Mouse (Mus musculus): ENCODE results near the gene Slc7a9.

The Slc7a9 gene

GRCm38 (mm10) chr7:35447996-35448846, at the start of gene Slc7a9:
Slc7a9 (plus strand) TSS chr7:35448796.
- no peak for DNase-seq (ENCODE audit: low read depth, low spot score)

- DNase-seq (ENCODE audit: low read depth, low spot score): no peak
Measured at GRCm38 (mm10) chr7:35401169-35401568, 47.4 kb upstream of the Slc7a9 start.

- peak; percentile 6 for DNase-seq (ENCODE audit: low read depth, low spot score)
Measured at GRCm38 (mm10) chr7:35415226-35415625, 33.4 kb upstream of the Slc7a9 start.

- no peak for DNase-seq (ENCODE audit: low read depth, low spot score)
Measured at GRCm38 (mm10) chr7:35415801-35416653, 32.6 kb upstream of the Slc7a9 start.

GRCm38 (mm10) chr7:35416654-35416948, 32.0 kb upstream of the Slc7a9 start:
- no peak for DNase-seq (ENCODE audit: low read depth, low spot score)

- DNase-seq (ENCODE audit: low read depth, low spot score): no peak
Measured at GRCm38 (mm10) chr7:35423071-35423470, 25.5 kb upstream of the Slc7a9 start.

GRCm38 (mm10) chr7:35428146-35428545, 20.4 kb upstream of the Slc7a9 start:
- no peak for DNase-seq (ENCODE audit: low read depth, low spot score)

- no peak for DNase-seq (ENCODE audit: low read depth, low spot score)
Measured at GRCm38 (mm10) chr7:35435266-35435665, 13.3 kb upstream of the Slc7a9 start.

- DNase-seq (ENCODE audit: low read depth, low spot score): no peak
Measured at GRCm38 (mm10) chr7:35447501-35447900, 1.1 kb upstream of the Slc7a9 start.

GRCm38 (mm10) chr7:35448867-35449266, 271 bp downstream of the Slc7a9 start:
- no peak for DNase-seq (ENCODE audit: low read depth, low spot score)

- no peak for DNase-seq (ENCODE audit: low read depth, low spot score)
Measured at GRCm38 (mm10) chr7:35456091-35456814, 7.7 kb downstream of the Slc7a9 start.

GRCm38 (mm10) chr7:35460971-35461370, 12.4 kb downstream of the Slc7a9 start:
- no peak for DNase-seq (ENCODE audit: low read depth, low spot score)

GRCm38 (mm10) chr7:35465027-35465426, 16.4 kb downstream of the Slc7a9 start:
- no peak for DNase-seq (ENCODE audit: low read depth, low spot score)

GRCm38 (mm10) chr7:35467856-35468255, 19.3 kb downstream of the Slc7a9 start:
- DNase-seq (ENCODE audit: low read depth, low spot score): no peak

- DNase-seq (ENCODE audit: low read depth, low spot score): no peak
Measured at GRCm38 (mm10) chr7:35470794-35471193, 22.2 kb downstream of the Slc7a9 start.

GRCm38 (mm10) chr7:35476457-35476856, 27.9 kb downstream of the Slc7a9 start:
- DNase-seq (ENCODE audit: low read depth, low spot score): no peak

GRCm38 (mm10) chr7:35485126-35485525, 36.5 kb downstream of the Slc7a9 start:
- DNase-seq (ENCODE audit: low read depth, low spot score): no peak

- DNase-seq (ENCODE audit: low read depth, low spot score): no peak
Measured at GRCm38 (mm10) chr7:35486553-35486952, 38.0 kb downstream of the Slc7a9 start.

- DNase-seq (ENCODE audit: low read depth, low spot score): no peak
Measured at GRCm38 (mm10) chr7:35490186-35490585, 41.6 kb downstream of the Slc7a9 start.

GRCm38 (mm10) chr7:35491005-35491404, 42.4 kb downstream of the Slc7a9 start:
- no peak for DNase-seq (ENCODE audit: low read depth, low spot score)

GRCm38 (mm10) chr7:35497516-35497915, 48.9 kb downstream of the Slc7a9 start:
- no peak for DNase-seq (ENCODE audit: low read depth, low spot score)

- DNase-seq (ENCODE audit: low read depth, low spot score): peak; percentile 12
Measured at GRCm38 (mm10) chr7:35501995-35502394, 53.4 kb downstream of the Slc7a9 start.
